Mouse (Mus musculus) testis, adult 2 months (tissue): ENCODE measurements around the gene Nuak1.

Experiments used
- CTCF ChIP-seq: fragments of 200-500 bp; IDR thresholded peaks from 2 replicates; pipeline ENCODE4 v1.5.1; 2012; ENCODE audit warnings: low read depth, mild to moderate bottlenecking, inconsistent platforms, low read length, moderate library complexity; ENCODE audit not compliant: control insufficient read depth, insufficient read depth, insufficient replicate concordance
- POLR2A ChIP-seq: fragments of 200-500 bp; IDR thresholded peaks from 2 replicates; pipeline ENCODE4 v1.6.1; 2012; ENCODE audit warnings: low read depth, mild to moderate bottlenecking, inconsistent platforms, low read length, moderate library complexity; ENCODE audit not compliant: control insufficient read depth

- TF ChIP-seq CTCF (no peak), POLR2A (no peak)
Observed at GRCm38 (mm10) chr10:84456632-84457320, 16.4 kb upstream of the Nuak1 start.
